Mouse (Mus musculus): ENCODE measurements around the gene Rbpjl. TPM values are rescaled to one million over a fixed set of nuclear protein-coding genes. Genes with fewer than 3 reads are reported as not detected.

Gene Rbpjl
- polyA plus RNA-seq (2012; rRNA removed) (2.7 and 3.9 TPM in 2 replicates), polyA plus RNA-seq (2014; fragmentation: Nextera tagmentation; extraction: Ambion mirVana) (0.45 and 0.76 TPM in 2 replicates)

DNA sequence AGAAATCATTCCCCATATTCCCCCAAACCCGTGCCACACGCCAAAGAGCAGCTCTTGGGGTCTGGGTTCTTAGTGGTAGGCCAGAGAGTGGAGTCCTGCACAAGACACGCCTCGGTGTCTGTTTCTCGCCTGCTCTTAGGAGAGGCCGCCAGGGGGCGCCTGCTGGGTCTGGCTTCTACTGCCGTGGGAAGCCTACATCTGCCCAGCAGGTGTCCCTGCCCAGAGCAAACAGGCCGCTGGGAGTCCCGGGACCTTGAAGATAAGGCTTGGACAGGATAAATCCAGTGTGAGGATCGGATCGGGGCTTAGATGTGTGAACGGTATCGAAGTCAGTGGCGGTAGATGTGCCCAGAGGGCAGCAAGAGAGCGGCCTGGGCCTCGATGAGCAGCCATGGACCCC is at the start of gene Rbpjl:
Gene Rbpjl, plus strand, starts transcription at position 236 of the 400 bp plus-strand sequence.
- Histone ChIP-seq H3K4me3 (replicated peaks; ENCODE audit: low read length) (peak within 1 kb of the TSS; percentile 42), H3K27me3 (ENCODE audit: control insufficient read depth, insufficient read depth, low read length) (peaks cover 82% of the 10 kb centered on the region), H3K4me2 (replicated peaks; ENCODE audit: low read depth, low read length, severe bottlenecking) (peak within 1 kb of the TSS; percentile 71), H3K9me3 (ENCODE audit: control insufficient read depth, low read length) (no peaks in the 10 kb centered on the region), H3K27ac (replicated peaks; ENCODE audit: low read depth, low read length) (peak within 1 kb of the TSS; percentile 79), H3K4me1 (ENCODE audit: control insufficient read depth, insufficient read depth, low read length) (peaks cover 30% of the 10 kb centered on the region), H3K36me3 (ENCODE audit: control insufficient read depth, insufficient read depth, low read length) (peaks cover 6% of the 10 kb centered on the region), H3K9ac (ENCODE audit: low read depth, low read length, severe bottlenecking) (peak within 1 kb of the TSS; percentile 62)
- no peak for TF ChIP-seq POLR2A (IDR thresholded peaks at IDR 0.05; ENCODE audit: borderline replicate concordance, extremely low read depth, insufficient read depth, insufficient read length)
- ATAC-seq (ENCODE audit: low FRiP score, low read depth) (peak; percentile 45; the same call in 1 of the 2 replicates), DNase-seq (ENCODE audit: low spot score) (peak; percentile 86)
- 5% methylated on average over 17 of the region's 17 CpGs for WGBS

DNA sequence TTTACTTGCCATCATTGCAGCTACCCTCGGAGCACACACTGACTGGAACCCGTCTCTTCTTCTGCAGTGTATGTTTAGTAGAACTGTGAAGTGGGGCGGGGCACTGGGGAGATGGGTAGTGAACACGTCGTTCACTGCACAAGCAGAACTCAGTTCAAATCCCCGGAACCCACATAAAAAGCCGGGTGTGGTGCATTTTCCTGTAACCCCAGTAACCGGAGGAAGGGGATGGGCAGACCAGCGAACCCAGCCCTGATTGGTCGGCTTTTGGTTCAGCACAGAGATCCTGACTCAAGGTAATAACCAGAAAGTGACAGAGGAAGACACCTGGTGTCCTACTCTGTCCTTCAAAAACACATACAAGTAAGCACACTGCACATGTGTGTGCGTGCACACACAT is 49.6 kb upstream of the Rbpjl start:
- no peak overlapping the region for H3K9ac ChIP-seq (ENCODE audit: low read depth, low read length, severe bottlenecking)
- no peaks in the 10 kb centered on the region for H3K4me1 ChIP-seq (ENCODE audit: control insufficient read depth, insufficient read depth, low read length)
- H3K9me3 ChIP-seq (ENCODE audit: control insufficient read depth, low read length), result no peaks in the 10 kb centered on the region
- no peak for ATAC-seq (ENCODE audit: low FRiP score, low read depth)
- no peak for TF ChIP-seq POLR2A (IDR thresholded peaks at IDR 0.05; ENCODE audit: borderline replicate concordance, extremely low read depth, insufficient read depth, insufficient read length)
- H3K27ac ChIP-seq (replicated peaks; ENCODE audit: low read depth, low read length), result no peak overlapping the region
- no peak for DNase-seq (ENCODE audit: low spot score)
- H3K4me3 ChIP-seq (replicated peaks; ENCODE audit: low read length), result no peak overlapping the region
- no peaks in the 10 kb centered on the region for H3K36me3 ChIP-seq (ENCODE audit: control insufficient read depth, insufficient read depth, low read length)
- H3K27me3 ChIP-seq (ENCODE audit: control insufficient read depth, insufficient read depth, low read length), result no peaks in the 10 kb centered on the region
- no peak overlapping the region for H3K4me2 ChIP-seq (replicated peaks; ENCODE audit: low read depth, low read length, severe bottlenecking)
- WGBS, result 84% methylated on average over 11 of the region's 11 CpGs

DNA sequence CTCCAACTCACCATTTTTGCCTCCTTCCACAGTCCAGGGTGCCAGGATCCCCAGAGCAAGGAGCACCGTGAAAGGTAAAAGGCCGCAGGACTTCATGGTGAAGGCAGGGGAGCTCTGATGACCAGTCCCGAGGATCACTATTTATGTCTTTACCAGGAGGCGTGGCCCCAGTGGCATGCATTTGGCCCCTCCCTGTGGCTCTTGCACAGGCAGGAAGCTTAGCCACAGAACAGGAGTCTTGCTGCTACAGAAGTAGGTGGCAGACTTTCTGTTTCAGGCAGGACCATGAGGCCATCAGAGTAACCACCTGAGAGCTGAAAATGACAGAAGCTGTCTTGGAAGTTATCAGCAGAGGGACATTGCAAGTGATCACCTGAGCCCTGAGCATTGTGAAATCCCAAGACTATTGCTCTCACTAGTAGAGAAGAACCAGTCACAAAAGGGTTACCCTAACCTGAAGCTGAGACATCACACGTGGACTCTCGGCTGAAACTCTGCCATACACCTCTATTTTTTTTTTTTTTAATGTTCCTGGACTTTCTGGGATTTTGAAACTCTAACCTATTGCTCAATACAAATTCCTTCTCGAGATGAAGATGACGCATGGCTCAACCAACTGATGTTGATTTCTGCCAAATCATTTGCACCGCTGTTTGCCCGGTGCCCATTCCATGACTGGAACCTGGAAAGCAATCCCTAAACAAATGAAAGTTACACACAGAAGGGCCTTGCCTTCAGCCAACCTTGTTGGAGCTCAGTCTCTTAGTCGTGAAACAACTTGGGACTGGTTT is 46.6 kb upstream of the Rbpjl start:
- ATAC-seq (ENCODE audit: low FRiP score, low read depth), result no peak
- no peak overlapping the region for H3K9ac ChIP-seq (ENCODE audit: low read depth, low read length, severe bottlenecking)
- no peaks in the 10 kb centered on the region for H3K4me1 ChIP-seq (ENCODE audit: control insufficient read depth, insufficient read depth, low read length)
- no peak for TF ChIP-seq POLR2A (IDR thresholded peaks at IDR 0.05; ENCODE audit: borderline replicate concordance, extremely low read depth, insufficient read depth, insufficient read length)
- H3K27ac ChIP-seq (replicated peaks; ENCODE audit: low read depth, low read length), result no peak overlapping the region
- H3K4me2 ChIP-seq (replicated peaks; ENCODE audit: low read depth, low read length, severe bottlenecking), result no peak overlapping the region
- H3K4me3 ChIP-seq (replicated peaks; ENCODE audit: low read length), result no peak overlapping the region
- DNase-seq (ENCODE audit: low spot score), result no peak
- no peaks in the 10 kb centered on the region for H3K27me3 ChIP-seq (ENCODE audit: control insufficient read depth, insufficient read depth, low read length)
- no peaks in the 10 kb centered on the region for H3K36me3 ChIP-seq (ENCODE audit: control insufficient read depth, insufficient read depth, low read length)
- H3K9me3 ChIP-seq (ENCODE audit: control insufficient read depth, low read length), result no peaks in the 10 kb centered on the region
- WGBS, result 73% methylated on average over 11 of the region's 11 CpGs

DNA sequence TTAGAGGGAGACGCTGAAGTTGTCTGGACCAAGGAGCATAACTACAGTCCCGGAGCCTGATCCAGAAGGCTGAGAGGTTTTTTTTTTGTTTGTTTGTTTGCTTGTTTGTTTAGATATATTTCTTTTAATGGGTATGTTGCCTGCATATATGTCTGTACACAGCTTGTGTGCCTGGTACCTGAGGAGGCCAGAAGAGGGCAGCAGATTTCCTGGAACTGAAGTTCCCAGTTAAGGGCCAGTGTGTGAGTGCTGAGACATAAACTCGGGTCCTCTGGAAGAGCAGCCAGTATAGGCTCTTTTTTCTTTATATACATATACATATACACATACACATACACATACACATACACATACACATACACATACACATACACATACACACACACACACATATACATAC is 44.6 kb upstream of the Rbpjl start:
- no peaks in the 10 kb centered on the region for H3K4me1 ChIP-seq (ENCODE audit: control insufficient read depth, insufficient read depth, low read length)
- H3K4me3 ChIP-seq (replicated peaks; ENCODE audit: low read length), result no peak overlapping the region
- no peak for ATAC-seq (ENCODE audit: low FRiP score, low read depth)
- no peaks in the 10 kb centered on the region for H3K27me3 ChIP-seq (ENCODE audit: control insufficient read depth, insufficient read depth, low read length)
- no peak for DNase-seq (ENCODE audit: low spot score)
- no peak overlapping the region for H3K4me2 ChIP-seq (replicated peaks; ENCODE audit: low read depth, low read length, severe bottlenecking)
- H3K27ac ChIP-seq (replicated peaks; ENCODE audit: low read depth, low read length), result no peak overlapping the region
- no peak overlapping the region for H3K9ac ChIP-seq (ENCODE audit: low read depth, low read length, severe bottlenecking)
- no peak for TF ChIP-seq POLR2A (IDR thresholded peaks at IDR 0.05; ENCODE audit: borderline replicate concordance, extremely low read depth, insufficient read depth, insufficient read length)
- WGBS, result 91% methylated on average over 3 of the region's 3 CpGs
- H3K9me3 ChIP-seq (ENCODE audit: control insufficient read depth, low read length), result no peaks in the 10 kb centered on the region
- no peaks in the 10 kb centered on the region for H3K36me3 ChIP-seq (ENCODE audit: control insufficient read depth, insufficient read depth, low read length)

DNA sequence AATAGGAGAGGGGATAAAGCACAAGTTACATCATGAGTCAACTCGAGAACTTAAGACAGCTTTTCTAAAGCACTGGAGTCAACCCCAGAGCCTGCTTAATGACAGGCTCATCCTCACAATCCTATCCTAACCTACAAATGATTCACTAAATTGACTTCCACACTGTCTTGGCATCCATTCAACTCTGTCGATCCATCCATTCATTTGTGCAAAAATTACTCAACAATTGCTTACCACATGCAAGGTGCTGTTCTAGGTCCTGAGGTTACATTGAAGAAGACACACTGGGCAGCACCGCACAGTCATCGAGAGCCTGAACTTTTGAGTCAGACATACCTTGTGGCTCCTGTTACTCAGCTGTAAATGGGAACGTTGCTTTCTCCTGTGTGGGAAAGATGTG is 43.9 kb upstream of the Rbpjl start:
- Histone ChIP-seq H3K36me3 (ENCODE audit: control insufficient read depth, insufficient read depth, low read length) (no peaks in the 10 kb centered on the region), H3K27me3 (ENCODE audit: control insufficient read depth, insufficient read depth, low read length) (no peaks in the 10 kb centered on the region), H3K4me2 (replicated peaks; ENCODE audit: low read depth, low read length, severe bottlenecking) (no peak overlapping the region), H3K9ac (ENCODE audit: low read depth, low read length, severe bottlenecking) (no peak overlapping the region), H3K27ac (replicated peaks; ENCODE audit: low read depth, low read length) (no peak overlapping the region), H3K4me1 (ENCODE audit: control insufficient read depth, insufficient read depth, low read length) (no peaks in the 10 kb centered on the region), H3K4me3 (replicated peaks; ENCODE audit: low read length) (no peak overlapping the region), H3K9me3 (ENCODE audit: control insufficient read depth, low read length) (no peaks in the 10 kb centered on the region)
- ATAC-seq (ENCODE audit: low FRiP score, low read depth) (no peak), DNase-seq (ENCODE audit: low spot score) (no peak)
- TF ChIP-seq POLR2A (IDR thresholded peaks at IDR 0.05; ENCODE audit: borderline replicate concordance, extremely low read depth, insufficient read depth, insufficient read length), result no peak
- WGBS, result 79% methylated on average over 5 of the region's 5 CpGs

Measured in limb, embryonic 14.5 days (tissue).